Mouse (Mus musculus) forebrain, embryonic 11.5 days (tissue): ENCODE data around the gene Nfatc2. TPM values are rescaled to one million over a fixed set of nuclear protein-coding genes. Genes with fewer than 3 reads are reported as not detected.
A peak's percentile ranks its signal among the peaks of the same experiment; 100 is the strongest.

Experiments
- ATAC-seq: fragments of 200-750 bp; cut with Nextera tagmentation; replicated peaks from 2 replicates; pipeline ENCODE4 v1.8.0; 2017; ENCODE audit warnings: moderate TSS enrichment; ENCODE audit not compliant: low FRiP score
- DNase-seq: peaks from one replicate; pipeline ENCODE4 v3.0.0-alpha.2; 2017; ENCODE audit warnings: low spot score
- H3K27ac ChIP-seq: fragments of 300-500 bp; sonication (generic); 2 replicates; pipeline ENCODE4 v1.5.1; 2014; ENCODE audit warnings: low read depth, low read length
- H3K27me3 ChIP-seq: fragments of 300-500 bp; sonication (generic); 2 replicates; pipeline ENCODE4 v1.6.1; 2014; ENCODE audit warnings: mild to moderate bottlenecking, low read length, mixed read lengths; ENCODE audit not compliant: control insufficient read depth, insufficient read depth
- H3K36me3 ChIP-seq: fragments of 300-500 bp; sonication (generic); 2 replicates; pipeline ENCODE4 v1.6.1; 2014; ENCODE audit warnings: mild to moderate bottlenecking, low read length, moderate library complexity, mixed read lengths; ENCODE audit not compliant: control insufficient read depth, insufficient read depth
- H3K4me1 ChIP-seq: fragments of 300-500 bp; sonication (generic); replicated peaks from 2 replicates; pipeline ENCODE4 v1.6.1; 2014; ENCODE audit warnings: low read length, mixed read lengths; ENCODE audit not compliant: control insufficient read depth, insufficient read depth
- H3K4me2 ChIP-seq: fragments of 300-500 bp; sonication (generic); 2 replicates; pipeline ENCODE4 v1.6.1; 2014; ENCODE audit warnings: low read depth, mild to moderate bottlenecking, low read length, moderate library complexity, mixed read lengths; ENCODE audit not compliant: severe bottlenecking
- H3K4me3 ChIP-seq: fragments of 300-500 bp; sonication (generic); 2 replicates; pipeline ENCODE4 v1.5.1; 2014; ENCODE audit warnings: low read depth, low read length
- H3K9ac ChIP-seq: fragments of 300-500 bp; sonication (generic); 2 replicates; pipeline ENCODE4 v1.6.1; 2014; ENCODE audit warnings: low read length
- H3K9me3 ChIP-seq: fragments of 300-500 bp; sonication (generic); 2 replicates; pipeline ENCODE4 v1.6.1; 2016; ENCODE audit warnings: low read length, mixed read lengths; ENCODE audit not compliant: control insufficient read depth
- WGBS: fragments of 180-500 bp; shearing (Covaris S2); extraction: QIAGEN DNeasy Blood & Tissue Kit; methylation state at CpG from one replicate; pipeline ENCODE4 v1.1.7; 2014; 5-methylcytosine and 5-hydroxymethylcytosine counted together
- polyA plus RNA-seq: library from polyadenylated mRNA; unstranded; fragments of >200 nt; fragmentation: Nextera tagmentation; extraction: Ambion mirVana; gene quantifications from 2 replicates; pipeline ENCODE4 v1.2.1, GENCODE M21; 2014

Nfatc2 gene
- polyA plus RNA-seq, 1 experiment from 2014 or later: 0.55 TPM

DNA sequence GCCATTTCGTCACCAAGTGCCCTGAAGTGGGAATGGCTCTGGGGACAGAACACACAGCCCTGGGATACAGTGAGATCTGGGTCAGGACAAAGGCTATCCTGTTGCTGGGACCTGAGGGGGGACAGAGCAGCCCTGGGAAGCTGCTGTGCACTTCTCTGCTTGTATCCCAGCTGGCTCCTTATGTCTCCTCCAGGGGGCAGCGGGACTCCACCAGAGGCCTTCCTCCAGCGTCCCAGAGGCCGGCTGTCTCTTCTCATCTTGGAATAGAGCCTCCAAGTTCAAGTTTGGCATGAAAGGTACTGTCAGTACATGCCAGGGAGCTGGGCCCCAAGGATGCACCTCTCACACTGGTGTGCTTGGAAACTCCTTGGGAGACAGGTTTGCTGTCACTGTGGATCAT is 132.4 kb downstream of the Nfatc2 start:
- H3K27me3 ChIP-seq: no peaks in the 10 kb centered on the region
- ATAC-seq: no peak
- DNase-seq: peak; percentile 81
- no peak overlapping the region for H3K9ac ChIP-seq
- no peaks in the 10 kb centered on the region for H3K36me3 ChIP-seq
- 14% methylated on average over 4 of the region's 4 CpGs for WGBS
- no peak overlapping the region for H3K4me2 ChIP-seq
- H3K4me3 ChIP-seq: no peak overlapping the region
- no peaks in the 10 kb centered on the region for H3K9me3 ChIP-seq
- H3K4me1 ChIP-seq: peaks cover 3% of the 10 kb centered on the region; the same call in 1 of the 2 replicates
- H3K27ac ChIP-seq: no peak overlapping the region

GRCm38 (mm10) chr2:168467166-168467565 is 134.3 kb downstream of the Nfatc2 start:
- 82% methylated on average over 5 of the region's 5 CpGs for WGBS
- Histone ChIP-seq H3K27ac (no peak overlapping the region), H3K4me3 (no peak overlapping the region), H3K4me2 (no peak overlapping the region), H3K9me3 (no peaks in the 10 kb centered on the region), H3K9ac (no peak overlapping the region), H3K4me1 (no peaks in the 10 kb centered on the region), H3K36me3 (no peaks in the 10 kb centered on the region), H3K27me3 (no peaks in the 10 kb centered on the region)
- ATAC-seq (no peak), DNase-seq (no peak)

DNA sequence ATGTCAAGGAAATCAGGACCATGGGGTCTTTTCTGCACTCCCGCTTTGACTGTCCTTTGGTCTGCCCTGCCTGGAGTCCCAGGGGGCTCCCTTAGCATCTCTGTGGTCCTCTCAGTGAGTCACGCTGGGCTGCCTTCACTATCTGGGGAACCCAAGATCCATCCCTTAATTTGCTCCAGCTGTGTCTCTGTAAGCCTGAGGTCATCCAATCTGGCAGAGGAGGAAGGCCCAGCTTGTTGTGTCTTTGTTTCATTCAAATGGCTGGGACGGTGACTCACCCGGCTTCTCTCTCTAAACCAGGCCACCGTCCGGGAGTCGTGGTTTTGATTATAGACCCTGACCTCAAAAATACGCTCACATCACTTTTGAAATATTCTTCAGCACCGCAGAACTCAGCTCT is 135.4 kb downstream of the Nfatc2 start:
- no peak for DNase-seq
- no peaks in the 10 kb centered on the region; the same call in 1 of the 2 replicates for H3K4me1 ChIP-seq
- no peaks in the 10 kb centered on the region for H3K9me3 ChIP-seq
- H3K4me2 ChIP-seq: no peak overlapping the region
- no peak overlapping the region for H3K9ac ChIP-seq
- H3K4me3 ChIP-seq: no peak overlapping the region
- H3K27ac ChIP-seq: no peak overlapping the region
- no peaks in the 10 kb centered on the region for H3K36me3 ChIP-seq
- WGBS: 45% methylated on average over 9 of the region's 9 CpGs
- no peaks in the 10 kb centered on the region for H3K27me3 ChIP-seq
- ATAC-seq: no peak

DNA sequence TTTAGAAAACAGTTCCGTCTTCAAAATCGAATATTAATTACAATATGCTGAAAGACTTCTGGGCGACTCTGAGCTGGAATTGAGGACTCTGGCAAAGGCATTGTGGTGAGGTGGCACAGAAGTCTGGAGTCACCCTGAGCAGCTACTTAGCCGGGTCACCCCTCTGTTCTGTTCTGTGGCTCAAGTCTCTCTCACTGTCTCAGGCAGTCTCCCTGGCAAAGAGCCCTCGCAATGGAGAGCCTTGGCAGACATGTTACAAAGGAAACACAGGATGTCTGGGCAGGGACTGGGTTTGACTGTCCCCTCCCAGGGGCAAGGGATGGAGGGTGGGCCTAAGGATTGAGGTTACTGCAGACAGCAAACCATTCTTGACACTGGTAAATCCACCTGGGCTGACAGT is 135.8 kb downstream of the Nfatc2 start:
- Histone ChIP-seq H3K4me2 (no peak overlapping the region), H3K27me3 (no peaks in the 10 kb centered on the region), H3K9ac (no peak overlapping the region), H3K4me1 (no peaks in the 10 kb centered on the region; the same call in 1 of the 2 replicates), H3K4me3 (no peak overlapping the region), H3K9me3 (no peaks in the 10 kb centered on the region), H3K36me3 (no peaks in the 10 kb centered on the region), H3K27ac (no peak overlapping the region)
- ATAC-seq (no peak), DNase-seq (no peak)
- WGBS: 73% methylated on average over 5 of the region's 5 CpGs

GRCm38 (mm10) chr2:168461865-168462264 is 139.6 kb downstream of the Nfatc2 start:
- Histone ChIP-seq H3K36me3 (no peaks in the 10 kb centered on the region), H3K4me2 (no peak overlapping the region), H3K27me3 (no peaks in the 10 kb centered on the region), H3K9ac (no peak overlapping the region), H3K9me3 (no peaks in the 10 kb centered on the region), H3K27ac (no peak overlapping the region), H3K4me1 (no peaks in the 10 kb centered on the region; the same call in 1 of the 2 replicates), H3K4me3 (no peak overlapping the region)
- WGBS: 84% methylated on average over 9 of the region's 9 CpGs
- DNase-seq (no peak), ATAC-seq (no peak)

GRCm38 (mm10) chr2:168459627-168460026 is 141.8 kb downstream of the Nfatc2 start:
- no peaks in the 10 kb centered on the region for H3K36me3 ChIP-seq
- no peak overlapping the region for H3K27ac ChIP-seq
- H3K4me2 ChIP-seq: no peak overlapping the region
- no peaks in the 10 kb centered on the region for H3K27me3 ChIP-seq
- WGBS: 63% methylated on average over 5 of the region's 5 CpGs
- H3K4me3 ChIP-seq: no peak overlapping the region
- ATAC-seq: no peak
- H3K4me1 ChIP-seq: no peaks in the 10 kb centered on the region; the same call in 1 of the 2 replicates
- H3K9me3 ChIP-seq: no peaks in the 10 kb centered on the region
- H3K9ac ChIP-seq: no peak overlapping the region
- DNase-seq: no peak

DNA sequence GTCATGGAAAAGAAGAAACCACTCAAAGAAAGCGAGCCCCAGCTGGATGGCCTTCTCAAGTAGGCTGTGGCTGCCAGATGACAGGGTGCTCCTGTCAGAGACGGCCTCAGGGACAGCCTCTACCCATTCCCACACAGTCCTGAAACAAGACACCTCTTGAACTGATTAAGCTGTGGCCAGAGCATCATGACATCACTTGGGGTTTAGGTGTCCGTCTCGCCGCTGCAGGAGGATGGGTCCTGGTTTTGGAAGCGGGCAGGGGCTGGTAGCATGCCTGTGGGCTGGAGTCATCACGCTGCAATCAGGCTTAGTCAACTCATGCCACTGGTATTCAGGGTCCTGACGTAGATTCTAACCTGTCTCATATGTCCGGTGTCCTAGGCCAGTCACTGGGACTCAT is 142.9 kb downstream of the Nfatc2 start:
- H3K4me1 ChIP-seq: no peaks in the 10 kb centered on the region; the same call in 1 of the 2 replicates
- H3K36me3 ChIP-seq: no peaks in the 10 kb centered on the region
- no peaks in the 10 kb centered on the region for H3K27me3 ChIP-seq
- H3K9me3 ChIP-seq: no peaks in the 10 kb centered on the region
- H3K4me3 ChIP-seq: no peak overlapping the region
- no peak overlapping the region for H3K27ac ChIP-seq
- WGBS: 83% methylated on average over 9 of the region's 9 CpGs
- ATAC-seq (no peak), DNase-seq (no peak)
- no peak overlapping the region for H3K4me2 ChIP-seq
- H3K9ac ChIP-seq: no peak overlapping the region

- Histone ChIP-seq H3K4me2 (no peak overlapping the region), H3K36me3 (no peaks in the 10 kb centered on the region), H3K27me3 (no peaks in the 10 kb centered on the region), H3K4me1 (no peaks in the 10 kb centered on the region), H3K9ac (no peak overlapping the region), H3K27ac (no peak overlapping the region), H3K4me3 (no peak overlapping the region), H3K9me3 (no peaks in the 10 kb centered on the region)
- no peak for ATAC-seq
- no peak for DNase-seq
- 57% methylated on average over 30 of the region's 30 CpGs for WGBS
Measured at GRCm38 (mm10) chr2:168451714-168452708, 149.4 kb downstream of the Nfatc2 start.
